Mouse (Mus musculus): ENCODE measurements at regions not wholly inside any gene's neighbourhood (a gene's known extent, or its start where the extent isn't known, plus 50 kb on each side); places are given as distances from the start of the nearest gene placed in this dataset.
"Not testable (repeated sequence)": the region's sequence is repeated elsewhere in the genome, so short reads cannot be mapped to it uniquely, and the experiment has no call there.

GRCm38 (mm10) chr13:10867864-10868263 lies 507.2 kb upstream of the Chrm3 start:
- intact Hi-C loops (cut with DNase I): no loop called here

- intact Hi-C loops (cut with DNase I): not testable (repeated sequence)
These were observed 495.4 kb upstream of the Chrm3 start for GRCm38 (mm10) chr13:10855947-10856561.

- intact Hi-C loops (cut with DNase I): no loop called here
These were observed 484.6 kb upstream of the Chrm3 start for GRCm38 (mm10) chr13:10845212-10845611.

GRCm38 (mm10) chr13:10799351-10799913 lies 438.8 kb upstream of the Chrm3 start:
- intact Hi-C loops (cut with DNase I): loop anchor here (5.0 kb wide), 2 partner anchors 413 to 763 kb away; no protein-coding TSS in a partner anchor
